Mouse (Mus musculus): Measurements from ENCODE around the gene Rgl1.

DNA sequence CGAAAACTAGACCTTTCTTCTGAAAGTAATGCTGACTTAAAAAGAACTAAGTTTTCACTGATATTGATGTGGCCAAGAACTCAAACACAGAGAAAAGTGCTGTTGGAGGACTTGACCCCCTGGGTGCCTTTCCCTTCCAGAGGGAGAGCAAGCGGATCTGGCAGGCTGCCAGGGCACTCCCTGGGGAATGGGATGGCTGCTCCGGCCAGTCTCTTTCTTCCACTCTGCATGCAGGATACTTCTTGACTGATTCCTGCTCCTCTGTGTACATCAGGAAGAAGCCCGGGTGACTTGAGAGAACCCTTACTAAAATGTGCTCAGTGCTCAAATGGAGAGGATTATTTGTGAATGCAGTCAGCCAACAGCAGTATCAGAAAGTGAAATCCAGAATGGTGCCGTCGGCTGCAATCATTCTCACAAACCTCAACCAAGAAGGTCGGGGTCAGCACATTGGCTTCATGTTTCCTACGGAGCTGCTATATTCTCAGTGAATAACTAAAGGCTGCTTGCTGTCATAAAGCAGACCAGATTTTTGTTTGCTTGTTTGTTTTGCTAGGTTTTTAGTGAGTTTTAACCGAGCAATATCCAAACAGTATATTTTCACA lies 176.7 kb downstream of the Rgl1 start:
- TF ChIP-seq CTCF (IDR thresholded peaks at IDR 0.05; ENCODE audit: low read depth, low read length) (no peak), POLR2A (IDR thresholded peaks at IDR 0.05; ENCODE audit: borderline replicate concordance, low read depth, low read length) (no peak)

All from bone marrow macrophage, adult 2 months (primary cell).